Mouse (Mus musculus): ENCODE data around the gene Fpr1. TPM values are rescaled to one million over a fixed set of nuclear protein-coding genes. Genes with fewer than 3 reads are reported as not detected.
"Not testable (repeated sequence)": the region's sequence is repeated elsewhere in the genome, so short reads cannot be mapped to it uniquely, and the experiment has no call there.

Gene Fpr1
- polyA plus RNA-seq, 1 experiment = 0.79 TPM

GRCm38 (mm10) chr17:17855064-17855838 lies 28.5 kb downstream of the Fpr1 start, which contains the start of gene Has1:
Gene Has1 (minus strand): TSS chr17:17855205.
- 33% methylated on average over 8 of the region's 8 CpGs for WGBS

GRCm38 (mm10) chr17:17849906-17850712 lies 33.6 kb downstream of the Fpr1 start:
- no peak for DNase-seq (ENCODE audit: low read depth, low spot score)
- 29% methylated on average over 55 of the region's 55 CpGs for WGBS

More at GRCm38 (mm10) chr17:17855064-17855838, 28.5 kb downstream of the Fpr1 start, which contains the start of gene Has1:
- no peak for DNase-seq (ENCODE audit: low read depth, low spot score)

- 67% methylated on average over 2 of the region's 2 CpGs for WGBS
- DNase-seq (ENCODE audit: low read depth, low spot score) = no peak
Measured at GRCm38 (mm10) chr17:17848988-17849387, 34.8 kb downstream of the Fpr1 start.

- no peak for DNase-seq (ENCODE audit: low read depth, low spot score)
- WGBS = 68% methylated on average over 10 of the region's 10 CpGs
Measured at GRCm38 (mm10) chr17:17845187-17846027, 38.3 kb downstream of the Fpr1 start.

- WGBS = 64% methylated on average over 3 of the region's 3 CpGs
- not testable (repeated sequence) for DNase-seq (ENCODE audit: low read depth, low spot score)
Measured at GRCm38 (mm10) chr17:17844606-17845005, 39.1 kb downstream of the Fpr1 start.

- no peak for DNase-seq (ENCODE audit: low read depth, low spot score)
- 73% methylated on average over 27 of the region's 27 CpGs for WGBS
Measured at GRCm38 (mm10) chr17:17843534-17844261, 40.0 kb downstream of the Fpr1 start.

GRCm38 (mm10) chr17:17840796-17841195 lies 42.9 kb downstream of the Fpr1 start:
- no peak for DNase-seq (ENCODE audit: low read depth, low spot score)
- WGBS = 88% methylated on average over 7 of the region's 7 CpGs

GRCm38 (mm10) chr17:17839276-17839675 lies 44.5 kb downstream of the Fpr1 start:
- no peak for DNase-seq (ENCODE audit: low read depth, low spot score)
- 93% methylated on average over 2 of the region's 2 CpGs for WGBS

- DNase-seq (ENCODE audit: low read depth, low spot score) = peak; percentile 84
- under 1% methylated on average over 43 of the region's 43 CpGs for WGBS
Measured at GRCm38 (mm10) chr17:17837919-17838701, 45.6 kb downstream of the Fpr1 start.

GRCm38 (mm10) chr17:17837426-17837825 lies 46.3 kb downstream of the Fpr1 start:
- DNase-seq (ENCODE audit: low read depth, low spot score) = no peak
- WGBS = 11% methylated on average over 13 of the region's 13 CpGs

GRCm38 (mm10) chr17:17836101-17836500 lies 47.6 kb downstream of the Fpr1 start:
- DNase-seq (ENCODE audit: low read depth, low spot score) = no peak
- 76% methylated on average over 5 of the region's 5 CpGs for WGBS

GRCm38 (mm10) chr17:17834896-17835295 lies 48.8 kb downstream of the Fpr1 start:
- no peak for DNase-seq (ENCODE audit: low read depth, low spot score)
- 2% methylated on average over 1 of the region's 1 CpGs for WGBS

- DNase-seq (ENCODE audit: low read depth, low spot score) = no peak
- 74% methylated on average over 7 of the region's 7 CpGs for WGBS
Measured at GRCm38 (mm10) chr17:17830731-17831130, 53.0 kb downstream of the Fpr1 start.

- 64% methylated on average over 23 of the region's 23 CpGs for WGBS
- no peak for DNase-seq (ENCODE audit: low read depth, low spot score)
Measured at GRCm38 (mm10) chr17:17829816-17830535, 53.8 kb downstream of the Fpr1 start.

- DNase-seq (ENCODE audit: low read depth, low spot score) = no peak
- 45% methylated on average over 6 of the region's 6 CpGs for WGBS
Measured at GRCm38 (mm10) chr17:17829052-17829785, 54.5 kb downstream of the Fpr1 start.

GRCm38 (mm10) chr17:17828191-17828981 lies 55.4 kb downstream of the Fpr1 start:
- 17% methylated on average over 12 of the region's 15 CpGs for WGBS
- DNase-seq (ENCODE audit: low read depth, low spot score) = no peak
